Mouse (Mus musculus) frontal cortex, postnatal 10 days (tissue): ENCODE measurements around the gene 1700025C18Rik.

Experiments
- DNase-seq, 2 experiments: peaks; one replicate each; pipeline ENCODE4 v3.0.0; 2022; ENCODE audit warnings: low spot score in 2 of 2, mixed read lengths in 1 of 2

1700025C18Rik gene

DNA sequence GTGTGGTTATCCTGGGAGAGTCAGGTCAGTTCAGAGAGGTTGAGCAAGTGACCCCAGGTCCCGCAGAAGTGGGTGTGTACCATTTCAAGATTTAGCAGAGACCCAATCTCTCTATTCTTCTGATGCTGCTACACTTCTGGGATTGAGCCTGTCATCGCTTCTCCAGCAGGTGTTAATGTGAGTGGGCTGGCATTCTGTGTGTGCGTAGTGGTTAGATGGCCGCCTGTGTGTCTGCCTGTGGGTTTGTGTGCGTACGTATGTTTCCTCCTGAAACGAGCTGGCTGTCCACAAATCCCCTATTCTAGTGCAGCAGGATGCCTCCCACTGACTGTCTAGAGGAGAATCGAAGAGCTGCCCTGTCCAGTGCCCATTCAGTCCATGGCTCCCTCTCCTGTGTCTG lies 12.5 kb downstream of the 1700025C18Rik start:
- no peak for DNase-seq

DNA sequence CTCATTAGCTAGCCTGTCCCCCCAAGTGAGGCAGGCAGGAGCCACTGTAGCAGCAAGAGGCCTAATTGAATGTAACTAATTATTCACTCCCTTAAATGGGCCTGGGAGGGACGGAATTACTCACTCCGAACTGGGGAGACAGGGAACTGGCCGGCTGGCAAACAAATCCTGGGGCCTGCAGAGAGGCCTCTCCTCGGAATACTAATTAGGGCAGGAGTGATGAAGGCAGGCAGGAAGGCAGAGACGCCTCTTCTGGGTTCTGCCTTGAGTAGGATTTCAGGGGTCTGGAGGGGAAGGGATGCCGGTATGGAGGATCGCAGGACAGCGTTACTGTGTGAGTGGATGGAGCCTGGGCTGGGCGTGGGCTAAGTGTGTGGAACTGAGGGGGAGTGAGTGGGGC lies 13.5 kb downstream of the 1700025C18Rik start:
- DNase-seq: no peak

DNA sequence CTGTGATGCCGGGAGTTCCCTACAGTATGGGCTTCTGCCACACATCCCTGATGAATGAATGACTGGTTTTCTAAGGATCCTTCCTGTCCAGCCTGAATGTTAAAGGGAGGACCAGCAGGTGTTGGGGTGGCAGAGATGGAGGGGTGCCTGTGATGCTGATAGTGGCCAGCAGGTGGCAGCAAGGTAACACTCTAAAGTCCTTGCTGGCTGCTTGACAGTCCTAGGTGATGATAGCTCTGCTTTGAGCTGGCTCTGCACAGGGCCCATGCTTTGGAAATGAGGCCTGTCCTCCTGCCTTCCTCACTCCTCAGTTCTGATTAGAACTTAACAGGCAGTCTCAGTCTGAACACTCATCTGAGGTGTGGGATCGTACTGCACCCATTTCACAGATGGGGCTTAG lies 15.6 kb downstream of the 1700025C18Rik start:
- DNase-seq: peak; percentile 53 to 78

DNA sequence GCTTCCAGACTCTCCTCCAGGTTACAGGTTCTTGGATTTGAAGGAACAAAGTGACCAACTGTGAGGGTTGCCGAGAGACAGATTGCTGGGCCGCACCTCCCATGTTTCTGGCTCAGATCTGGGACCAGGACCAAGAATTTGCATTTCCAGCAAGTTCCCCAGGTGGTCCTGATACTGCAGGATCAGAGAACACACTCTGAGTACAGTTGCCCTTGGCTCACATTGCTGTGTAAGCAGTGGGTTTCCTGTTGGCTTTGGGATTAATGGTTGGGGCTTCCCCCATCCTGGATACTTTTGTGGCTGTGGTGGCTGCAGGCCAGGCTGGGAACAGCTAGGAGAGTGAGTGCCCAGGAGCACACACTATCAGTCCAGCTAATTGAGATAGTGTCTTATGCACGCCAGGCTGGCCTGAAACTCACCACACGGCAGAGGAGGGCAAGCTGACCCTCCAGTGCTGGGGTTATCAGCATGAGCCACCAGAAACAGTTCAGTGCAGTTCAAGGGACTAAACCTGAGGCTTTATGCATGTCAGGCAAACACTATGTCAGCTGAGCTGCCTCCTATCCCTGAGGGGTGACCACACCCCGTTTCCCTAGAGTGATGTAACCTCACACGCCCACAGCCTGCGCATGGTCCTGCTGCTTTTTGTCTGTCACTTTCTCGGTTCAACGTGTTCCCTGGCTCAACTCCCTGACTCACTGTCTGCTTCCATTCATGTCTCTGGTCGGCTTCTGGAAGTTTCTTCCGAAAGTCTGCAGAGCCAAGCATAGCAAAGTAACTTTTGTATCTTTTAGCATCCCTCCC lies 16.3 kb downstream of the 1700025C18Rik start:
- no peak for DNase-seq

DNA sequence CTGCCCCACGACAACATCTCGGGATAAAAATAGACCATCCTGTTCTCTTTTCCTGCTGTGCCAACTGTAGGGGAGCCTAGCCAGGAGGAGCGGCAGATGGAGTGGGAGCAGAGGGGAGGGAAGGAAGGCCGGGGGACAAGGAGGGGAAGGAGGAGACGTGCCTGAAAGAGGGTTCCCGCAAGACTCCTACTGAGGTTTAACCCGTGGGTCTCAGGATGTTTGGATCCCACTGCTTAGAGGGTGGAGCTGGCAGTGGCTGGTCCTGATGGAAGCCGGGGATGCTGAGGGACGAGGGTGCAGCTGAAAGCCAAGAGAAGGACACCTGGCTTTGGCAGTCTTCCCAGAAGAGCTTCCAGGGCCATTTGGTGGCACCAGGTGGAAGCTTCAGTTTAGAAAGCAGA lies 17.2 kb downstream of the 1700025C18Rik start:
- DNase-seq: no peak

DNA sequence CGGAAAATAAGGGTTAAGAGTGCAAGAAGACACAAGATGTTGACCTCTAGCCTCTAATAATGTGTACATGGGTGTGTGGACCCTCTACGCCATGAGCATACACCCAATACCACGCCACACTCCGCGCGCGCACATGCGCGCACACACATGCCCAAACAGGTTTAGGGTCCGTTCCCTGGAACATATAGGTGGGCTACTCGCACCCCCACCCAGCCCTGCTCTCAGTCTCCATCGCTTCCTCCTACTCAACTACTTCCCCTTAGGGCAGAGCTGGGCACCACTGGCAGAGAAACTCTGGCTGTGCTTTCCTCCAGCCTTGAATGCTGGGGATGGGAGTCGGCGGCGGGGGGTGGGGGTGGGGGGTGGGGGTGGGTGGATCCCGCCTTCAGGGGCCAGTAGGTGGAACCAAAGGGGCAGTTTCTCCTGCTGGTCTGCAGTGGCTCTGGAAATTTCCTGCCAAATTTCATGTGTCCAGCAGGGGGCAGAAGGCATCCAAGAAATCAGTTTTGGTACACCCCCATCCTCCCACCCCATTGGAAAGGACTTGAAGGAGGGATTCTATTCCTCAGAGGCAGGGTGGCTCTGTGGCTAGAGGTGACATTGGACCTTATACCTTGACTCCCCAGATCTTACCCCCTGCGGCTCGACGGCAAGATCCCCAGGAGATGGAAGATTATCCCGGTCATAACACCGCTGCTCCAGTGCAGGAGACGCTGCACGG lies 20.3 kb downstream of the 1700025C18Rik start:
- DNase-seq: peak; percentile 52 to 64

DNA sequence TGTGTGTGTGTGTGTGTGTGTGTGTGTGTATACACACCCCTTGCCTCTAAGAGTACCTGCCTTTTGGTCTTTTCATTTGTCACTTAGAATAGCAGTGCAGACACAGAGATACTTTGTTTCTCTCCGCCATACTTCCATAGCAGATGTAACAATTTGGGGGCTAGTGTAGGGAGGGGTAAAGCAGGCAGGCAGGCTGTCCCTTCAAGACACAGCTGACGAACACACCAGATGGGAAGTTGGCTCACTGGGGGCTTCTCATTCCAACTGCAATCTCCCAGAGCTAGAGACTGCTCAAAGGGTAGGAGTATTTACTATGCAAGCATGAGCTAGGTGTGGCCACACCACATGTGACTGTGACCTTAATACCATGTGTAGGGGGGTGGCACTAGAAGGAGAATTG lies 21.7 kb downstream of the 1700025C18Rik start:
- DNase-seq: no peak

DNA sequence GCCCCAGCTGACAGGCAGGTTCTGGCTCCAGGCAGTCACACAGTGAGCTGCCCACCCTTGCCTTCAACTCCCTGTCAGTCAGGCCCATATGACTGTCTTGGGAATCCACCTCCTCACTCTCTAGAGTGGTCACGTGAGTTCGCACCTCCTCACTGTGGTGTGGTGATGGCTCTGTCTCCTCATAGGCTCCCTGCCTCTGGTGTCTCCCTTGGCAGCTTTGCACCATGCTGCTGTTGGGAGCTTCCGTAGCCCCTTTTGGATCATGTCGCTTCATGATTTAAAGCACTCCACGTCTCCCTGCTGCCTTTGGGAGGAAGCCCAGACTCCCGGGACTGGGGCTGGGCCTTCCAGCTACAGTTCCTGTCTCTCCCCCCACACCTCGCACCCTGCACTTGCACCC lies 26.1 kb downstream of the 1700025C18Rik start:
- peak; percentile 49 to 75 for DNase-seq

DNA sequence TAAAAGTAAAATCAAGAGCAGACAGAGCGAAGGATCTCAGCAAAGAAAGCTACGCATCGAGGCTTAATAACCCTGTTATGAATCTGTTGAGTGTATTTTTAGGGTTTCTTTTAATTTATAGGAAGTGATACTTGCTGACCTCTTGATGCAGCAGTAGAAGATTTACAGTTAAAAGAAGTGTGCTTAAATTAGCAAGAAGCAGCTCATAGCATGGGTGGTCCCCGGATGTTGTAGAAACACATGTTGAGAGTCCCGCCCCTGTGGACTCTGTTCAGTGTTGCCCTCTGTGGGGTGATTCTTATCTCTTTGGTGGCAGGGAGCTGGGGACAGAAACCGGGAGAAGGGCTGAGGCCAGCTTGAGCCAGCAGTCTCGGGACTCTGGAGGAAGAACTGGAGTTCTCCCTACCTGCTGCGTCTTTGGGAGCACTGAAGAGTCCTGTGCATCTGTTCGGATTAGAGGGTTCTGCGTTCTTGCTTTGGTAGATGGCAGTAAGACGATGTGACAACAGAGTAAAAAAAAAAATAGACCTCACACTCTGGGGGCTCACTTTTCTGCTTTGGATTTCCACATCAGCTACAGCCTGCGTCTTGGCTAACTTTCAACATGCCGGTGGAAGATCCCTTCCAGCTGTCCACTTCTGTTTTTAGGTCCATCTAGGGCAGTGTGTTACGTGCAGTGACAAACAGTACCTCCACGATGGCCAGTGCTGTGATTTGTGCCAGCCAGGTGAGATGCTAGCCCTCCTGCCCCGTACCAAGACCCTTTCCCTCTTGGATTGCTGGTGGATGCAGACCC lies 28.7 kb downstream of the 1700025C18Rik start:
- no peak for DNase-seq

DNA sequence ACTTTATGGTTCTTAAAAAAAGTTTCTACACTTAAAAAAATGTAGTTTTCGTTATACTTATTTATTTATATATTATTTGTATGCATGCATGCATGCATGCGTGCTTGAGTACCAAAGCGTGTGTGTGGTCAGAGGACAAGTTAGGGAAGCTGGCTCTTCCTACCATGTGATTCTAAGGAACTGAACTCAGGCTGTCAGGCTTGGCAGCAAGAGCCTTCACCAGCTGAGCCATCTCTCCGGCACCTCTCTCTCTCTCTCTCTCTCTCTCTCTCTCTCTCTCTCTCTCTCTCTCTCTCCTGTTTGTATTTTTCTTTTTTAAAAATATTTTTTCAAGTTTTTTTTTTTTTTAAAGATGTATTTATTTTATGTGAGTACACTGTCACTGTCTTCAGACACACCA lies 30.6 kb downstream of the 1700025C18Rik start:
- DNase-seq: no peak

DNA sequence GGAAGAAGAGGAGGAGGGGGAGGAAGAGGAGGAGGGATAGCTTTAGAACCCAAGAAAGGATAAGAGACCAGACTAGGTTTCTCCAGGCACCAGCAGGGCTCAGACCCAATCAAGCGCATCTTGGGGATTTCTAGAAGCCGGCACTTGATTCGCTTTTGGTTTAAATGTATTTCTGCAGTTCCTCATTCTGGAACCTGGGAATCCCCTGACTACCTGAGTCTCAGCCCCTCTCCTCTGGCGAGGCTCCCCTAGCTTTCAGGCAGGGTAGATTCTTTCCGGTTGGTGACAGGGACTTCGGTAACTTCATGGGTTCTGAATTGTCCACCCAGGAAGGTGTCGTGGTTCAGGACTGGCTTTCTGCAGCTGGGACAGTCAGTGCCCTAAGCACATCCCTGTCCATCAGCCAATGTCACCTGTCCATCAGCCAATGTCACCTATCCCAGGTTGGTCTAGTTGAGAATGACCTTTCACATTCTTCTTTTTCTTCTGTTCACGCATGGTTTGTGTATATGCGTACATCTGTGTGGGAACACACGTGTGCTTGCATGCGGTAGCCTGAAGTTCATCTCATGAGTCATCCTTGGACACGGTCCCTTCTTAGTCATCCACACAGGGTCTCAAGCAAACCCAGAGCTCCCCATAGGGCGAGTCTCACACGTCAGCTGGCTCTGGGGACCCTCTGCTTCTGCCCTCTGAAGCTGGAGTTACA lies 34.0 kb downstream of the 1700025C18Rik start:
- DNase-seq: no peak

DNA sequence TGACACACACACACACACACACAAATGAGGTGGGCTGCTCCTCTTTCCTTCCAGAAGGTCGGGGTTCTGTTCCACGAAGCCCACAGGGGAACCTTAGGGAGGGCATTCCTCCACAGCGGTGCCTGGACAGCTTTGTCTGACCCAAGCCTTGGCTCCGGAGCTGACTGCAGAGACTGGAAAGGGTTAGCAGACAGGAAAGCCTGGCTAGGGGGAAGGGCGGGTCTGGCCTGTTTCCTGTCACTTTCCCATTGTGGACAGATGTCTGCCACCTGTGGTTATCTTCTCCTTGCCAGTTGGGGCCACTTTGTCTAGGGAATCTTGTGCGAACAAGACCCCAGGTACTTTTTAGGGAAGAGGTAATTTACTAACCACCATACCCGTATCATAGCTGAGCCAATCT lies 34.6 kb downstream of the 1700025C18Rik start:
- DNase-seq: no peak

DNA sequence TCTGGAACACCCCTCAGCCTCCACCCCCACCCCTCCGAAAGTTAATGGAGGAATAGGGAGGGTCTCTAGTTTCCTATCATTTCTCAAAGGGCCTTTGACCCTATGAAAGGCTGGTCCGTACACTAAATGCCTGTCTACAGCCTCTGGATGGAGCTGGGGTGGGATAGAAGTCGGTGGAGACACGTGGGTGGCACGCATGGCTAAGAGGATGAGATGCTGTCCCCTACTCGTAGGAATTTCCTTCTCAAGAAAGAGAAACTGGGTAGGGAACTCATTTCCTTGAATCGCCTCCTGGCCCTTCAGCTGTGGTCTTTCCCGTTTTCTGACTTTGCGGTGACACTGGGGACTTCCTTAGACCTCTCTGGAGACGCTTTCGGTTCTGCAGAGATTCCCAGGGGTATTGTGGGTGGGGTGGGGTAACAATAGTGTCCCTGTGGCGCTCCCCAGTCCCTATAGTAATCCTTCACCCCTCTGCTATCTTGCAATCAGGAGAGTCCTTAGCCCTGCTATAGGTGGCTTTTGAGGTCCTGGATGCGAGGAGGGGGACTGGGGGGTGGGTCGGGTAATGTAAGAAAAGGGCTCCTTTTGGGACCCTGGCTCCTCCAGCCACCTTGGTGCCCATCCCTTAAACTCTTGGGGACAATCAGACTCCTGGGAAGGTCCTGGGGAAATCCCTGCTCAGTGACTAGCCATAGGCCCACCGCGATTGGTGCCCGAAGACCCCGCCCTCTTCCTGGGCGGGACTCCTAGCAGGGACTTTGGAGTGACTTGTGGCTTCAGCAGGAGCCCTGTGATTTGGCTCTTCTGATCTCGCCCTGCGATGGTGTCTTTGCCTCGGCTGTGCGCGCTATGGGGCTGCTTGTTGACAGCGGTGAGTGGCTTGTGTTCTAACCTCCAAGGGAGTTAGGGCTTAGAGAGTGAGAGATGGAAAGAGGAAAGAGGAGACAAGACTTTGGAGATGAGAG lies 35.4 kb downstream of the 1700025C18Rik start, which contains the start of gene Cd40:
Gene Cd40 (plus strand): TSS at position 740 of the 965 bp plus-strand sequence.
- DNase-seq: no peak

DNA sequence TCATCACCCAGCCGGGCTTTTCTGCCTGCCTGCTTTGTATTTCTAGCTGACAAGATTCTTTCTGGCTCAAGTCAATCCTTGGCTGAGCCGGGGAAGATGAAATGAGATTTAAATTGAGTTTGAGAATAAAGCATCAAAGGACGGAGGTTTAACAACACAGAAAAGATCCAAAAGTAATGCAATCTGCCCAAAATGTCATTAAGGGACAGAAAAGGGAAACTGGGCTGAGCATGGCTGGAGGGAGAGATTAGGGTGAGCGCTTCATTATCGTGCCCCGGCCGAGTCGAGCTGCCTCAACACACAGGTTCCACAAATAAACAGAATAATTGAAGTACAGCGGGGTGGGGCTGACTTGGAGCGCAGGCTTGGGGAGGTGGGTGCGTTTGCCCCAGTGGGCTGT lies 39.0 kb downstream of the 1700025C18Rik start:
- DNase-seq: no peak

DNA sequence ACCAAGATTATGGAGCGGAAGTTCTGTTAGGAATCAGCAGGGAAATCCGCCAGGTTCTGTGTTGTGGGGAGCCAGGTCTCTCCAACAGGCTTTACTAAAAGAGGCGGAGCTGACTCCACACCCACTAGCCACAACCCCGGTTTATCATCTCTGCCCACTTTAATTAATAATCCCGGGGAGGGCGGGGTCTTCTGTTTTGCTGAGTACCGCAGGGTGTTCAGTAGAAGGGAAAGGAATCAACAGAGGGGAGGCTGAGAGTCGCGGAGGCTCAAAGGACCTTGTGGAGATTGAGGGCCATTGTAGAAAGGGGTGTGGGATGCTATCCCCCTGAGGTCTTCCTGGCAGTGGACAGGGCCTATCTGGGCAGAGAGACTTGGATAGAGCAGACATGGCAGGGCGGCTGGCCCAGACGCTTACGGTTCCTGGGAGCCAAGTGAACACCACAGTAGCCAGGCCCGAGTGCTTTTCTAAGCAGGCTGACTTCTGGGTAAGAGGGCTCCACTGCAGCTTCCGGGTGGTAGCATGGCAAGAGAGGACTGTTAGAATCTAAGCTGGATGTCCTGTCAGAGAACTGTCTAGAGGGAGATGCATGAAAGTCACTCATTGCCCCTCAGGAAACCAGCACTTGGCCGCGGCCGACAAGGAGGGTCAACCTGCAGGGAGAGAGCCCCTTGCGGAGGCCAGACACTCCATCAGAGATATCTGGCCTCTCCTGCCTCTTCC lies 39.6 kb downstream of the 1700025C18Rik start:
- DNase-seq: no peak

DNA sequence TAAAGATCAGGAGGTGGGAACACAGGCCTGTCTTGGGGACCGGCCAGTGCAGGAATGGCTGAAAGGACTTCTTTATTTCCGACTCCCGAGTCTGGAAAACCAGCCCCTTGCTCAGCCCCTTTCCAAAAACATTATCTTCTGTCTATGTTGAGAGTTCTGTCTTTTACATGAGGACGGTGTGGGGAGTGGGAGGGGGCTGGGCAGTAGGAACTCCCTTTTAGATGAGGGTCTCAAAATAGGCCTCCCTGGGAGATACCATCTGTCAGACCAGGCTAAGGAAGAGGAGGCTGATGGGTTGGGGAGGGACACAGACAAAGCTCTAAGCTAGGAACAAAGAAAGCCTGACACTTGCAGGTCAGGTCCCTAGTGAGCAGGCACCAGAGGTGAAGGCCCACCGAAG lies 41.5 kb downstream of the 1700025C18Rik start:
- DNase-seq: no peak

DNA sequence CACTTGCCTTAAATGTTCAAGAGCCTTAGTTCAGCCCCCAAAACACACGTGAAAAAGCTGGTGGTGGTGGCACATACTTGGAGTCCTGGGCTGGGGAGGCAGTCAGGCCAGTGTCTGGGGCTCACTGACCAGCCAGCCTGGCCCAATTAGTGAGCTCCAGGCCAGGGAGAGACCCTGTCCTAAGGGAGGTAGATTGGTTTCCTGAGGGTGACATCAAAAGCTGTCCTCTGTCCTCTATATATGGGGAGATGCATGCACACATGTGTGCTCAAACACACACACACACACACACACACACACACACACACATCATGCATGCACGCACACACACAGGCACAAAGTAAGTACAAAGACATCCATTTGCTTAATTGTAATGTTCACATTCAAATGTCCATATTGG lies 46.8 kb downstream of the 1700025C18Rik start:
- no peak for DNase-seq

DNA sequence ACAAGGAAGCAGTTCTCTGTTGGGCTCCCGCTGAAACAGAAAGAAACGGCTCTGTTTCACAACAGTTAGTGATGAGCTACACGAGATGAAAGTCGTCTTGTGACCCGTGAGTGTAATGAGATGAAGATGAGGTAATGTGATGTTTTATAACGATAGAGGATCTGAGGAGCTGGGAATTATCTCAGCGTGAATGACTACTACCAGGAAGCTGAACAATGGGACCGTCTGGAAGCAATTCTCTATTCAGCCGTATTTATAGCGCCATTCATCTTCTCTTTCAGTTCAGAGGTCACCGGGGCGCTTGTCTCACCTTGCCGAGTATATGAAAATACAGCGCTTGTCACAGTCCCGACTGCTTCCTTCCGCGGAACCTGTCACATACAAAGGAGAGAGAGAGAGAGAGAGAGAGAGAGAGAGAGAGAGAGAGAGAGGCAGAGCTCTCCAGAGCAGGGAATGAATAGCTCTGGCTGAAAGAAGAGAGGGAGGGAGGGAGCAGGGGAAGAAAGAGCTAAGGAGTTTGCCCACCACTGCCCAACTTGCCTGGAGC lies 47.4 kb downstream of the 1700025C18Rik start:
- no peak for DNase-seq

DNA sequence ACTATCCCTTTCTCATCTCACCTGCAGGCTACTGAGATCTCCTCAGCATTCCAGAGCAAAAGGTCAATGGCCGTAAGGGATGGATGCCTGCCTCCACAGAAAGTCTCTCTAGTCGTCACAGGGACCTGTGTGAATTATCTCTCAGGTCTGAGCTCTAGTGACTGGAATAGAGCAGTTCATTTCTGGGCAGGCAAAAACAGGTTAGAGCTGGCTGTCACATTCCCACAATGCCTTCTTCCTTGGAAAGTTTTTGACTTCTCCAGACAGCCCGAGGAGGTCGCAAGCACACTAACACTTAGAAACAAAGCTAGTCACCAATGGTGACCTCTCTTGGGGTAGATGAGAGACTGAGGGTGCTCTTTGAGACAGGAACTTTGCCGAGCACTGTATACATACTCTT lies 48.4 kb downstream of the 1700025C18Rik start:
- DNase-seq: no peak

DNA sequence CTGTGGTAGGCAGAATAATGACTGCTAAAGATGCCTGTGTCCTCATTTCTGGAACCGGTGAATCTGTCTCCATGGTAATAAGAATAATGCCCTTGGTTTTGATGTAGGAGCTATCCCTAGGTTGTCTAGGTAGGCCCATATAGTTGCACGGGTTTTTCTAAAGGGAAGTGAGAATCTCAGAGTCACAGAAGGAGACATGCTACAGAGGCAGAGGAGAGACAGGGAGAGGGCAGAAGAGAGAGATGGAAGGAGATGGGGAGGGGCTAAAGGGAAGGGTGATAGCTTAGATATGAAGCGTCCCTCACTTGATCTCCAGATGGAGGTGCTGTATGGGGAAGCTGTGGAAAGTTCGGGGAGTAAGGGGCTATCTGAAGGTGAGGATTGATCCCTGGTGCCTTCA lies 53.1 kb downstream of the 1700025C18Rik start:
- no peak for DNase-seq
